Mouse (Mus musculus) neural tube, embryonic 12.5 days (tissue): ENCODE data around the gene Actr10. TPM values are rescaled to one million over a fixed set of nuclear protein-coding genes. Genes with fewer than 3 reads are reported as not detected.

Experiments used
- ATAC-seq: fragments of 200-750 bp; cut with Nextera tagmentation; 2 replicates; pipeline ENCODE4 v1.8.0; 2017; ENCODE audit warnings: low read depth, mild to moderate bottlenecking, moderate TSS enrichment, moderate library complexity; ENCODE audit not compliant: low FRiP score
- H3K27ac ChIP-seq: fragments of 300-500 bp; sonication (generic); 2 replicates; pipeline ENCODE4 v1.5.1; 2016
- H3K27me3 ChIP-seq: fragments of 300-500 bp; sonication (generic); replicated peaks from 2 replicates; pipeline ENCODE4 v1.6.1; 2016; ENCODE audit warnings: mild to moderate bottlenecking
- H3K36me3 ChIP-seq: fragments of 300-500 bp; sonication (generic); 2 replicates; pipeline ENCODE4 v1.6.1; 2016; ENCODE audit warnings: mild to moderate bottlenecking
- H3K4me1 ChIP-seq: fragments of 300-500 bp; sonication (generic); 2 replicates; pipeline ENCODE4 v1.6.1; 2016
- H3K4me2 ChIP-seq: fragments of 300-500 bp; sonication (generic); replicated peaks from 2 replicates; pipeline ENCODE4 v1.6.1; 2016; ENCODE audit warnings: mild to moderate bottlenecking
- H3K4me3 ChIP-seq: fragments of 300-500 bp; sonication (generic); 2 replicates; pipeline ENCODE4 v1.5.1; 2016
- H3K9ac ChIP-seq: fragments of 300-500 bp; sonication (generic); 2 replicates; pipeline ENCODE4 v1.6.1; 2016; ENCODE audit warnings: mild to moderate bottlenecking
- H3K9me3 ChIP-seq: fragments of 300-500 bp; sonication (generic); 2 replicates; pipeline ENCODE4 v1.6.1; 2016; ENCODE audit warnings: mild to moderate bottlenecking
- WGBS: fragments of 180-500 bp; shearing (Covaris S2); methylation state at CpG from one replicate; pipeline ENCODE4 v1.1.7; 2016; 5-methylcytosine and 5-hydroxymethylcytosine counted together
- polyA plus RNA-seq: library from polyadenylated mRNA; unstranded; fragments of >200 nt; fragmentation: Nextera tagmentation; extraction: Ambion mirVana; gene quantifications from 2 replicates; pipeline ENCODE4 v1.2.1, GENCODE M21; 2016

The Actr10 gene
- polyA plus RNA-seq, 1 experiment from 2014 or later = 267 TPM

GRCm38 (mm10) chr12:70911029-70911428, 26.6 kb upstream of the Actr10 start:
- no peak overlapping the region for H3K4me2 ChIP-seq
- H3K9ac ChIP-seq = no peak overlapping the region
- H3K4me1 ChIP-seq = peaks cover 7% of the 10 kb centered on the region; the same call in 1 of the 2 replicates
- no peak overlapping the region for H3K4me3 ChIP-seq
- WGBS = 15% methylated on average over 5 of the region's 5 CpGs
- no peaks in the 10 kb centered on the region for H3K36me3 ChIP-seq
- H3K27ac ChIP-seq = no peak overlapping the region
- H3K27me3 ChIP-seq = no peaks in the 10 kb centered on the region
- H3K9me3 ChIP-seq = no peaks in the 10 kb centered on the region
- peak; percentile 78; the same call in 1 of the 2 replicates for ATAC-seq

GRCm38 (mm10) chr12:70911676-70912379, 25.8 kb upstream of the Actr10 start:
- WGBS = 67% methylated on average over 17 of the region's 17 CpGs
- Histone ChIP-seq H3K9me3 (no peaks in the 10 kb centered on the region), H3K4me2 (no peak overlapping the region), H3K27ac (no peak overlapping the region), H3K36me3 (no peaks in the 10 kb centered on the region), H3K27me3 (no peaks in the 10 kb centered on the region), H3K9ac (no peak overlapping the region), H3K4me3 (no peak overlapping the region), H3K4me1 (peaks cover 7% of the 10 kb centered on the region; the same call in 1 of the 2 replicates)
- ATAC-seq = no peak

GRCm38 (mm10) chr12:70913429-70913828, 24.2 kb upstream of the Actr10 start:
- no peaks in the 10 kb centered on the region for H3K36me3 ChIP-seq
- ATAC-seq = no peak
- H3K27me3 ChIP-seq = no peaks in the 10 kb centered on the region
- peaks cover 7% of the 10 kb centered on the region; the same call in 1 of the 2 replicates for H3K4me1 ChIP-seq
- H3K4me2 ChIP-seq = no peak overlapping the region
- H3K27ac ChIP-seq = no peak overlapping the region
- H3K9me3 ChIP-seq = no peaks in the 10 kb centered on the region
- no peak overlapping the region for H3K9ac ChIP-seq
- no peak overlapping the region for H3K4me3 ChIP-seq
- 55% methylated on average over 3 of the region's 3 CpGs for WGBS

- peaks cover 7% of the 10 kb centered on the region; the same call in 1 of the 2 replicates for H3K4me1 ChIP-seq
- no peaks in the 10 kb centered on the region for H3K27me3 ChIP-seq
- 61% methylated on average over 11 of the region's 11 CpGs for WGBS
- no peak for ATAC-seq
- H3K9me3 ChIP-seq = no peaks in the 10 kb centered on the region
- no peak overlapping the region for H3K4me3 ChIP-seq
- H3K36me3 ChIP-seq = no peaks in the 10 kb centered on the region
- H3K9ac ChIP-seq = no peak overlapping the region
- no peak overlapping the region for H3K27ac ChIP-seq
- no peak overlapping the region for H3K4me2 ChIP-seq
These were observed 23.3 kb upstream of the Actr10 start for GRCm38 (mm10) chr12:70914387-70914786.

- H3K4me1 ChIP-seq = no peaks in the 10 kb centered on the region
- no peak overlapping the region for H3K4me2 ChIP-seq
- H3K27ac ChIP-seq = no peak overlapping the region
- no peak for ATAC-seq
- no peak overlapping the region for H3K9ac ChIP-seq
- no peaks in the 10 kb centered on the region for H3K36me3 ChIP-seq
- no peaks in the 10 kb centered on the region for H3K27me3 ChIP-seq
- H3K4me3 ChIP-seq = no peak overlapping the region
- H3K9me3 ChIP-seq = 0 out of 2 replicates have a peak, but pooled peaks cover 4% of the 10 kb centered on the region
- 84% methylated on average over 4 of the region's 4 CpGs for WGBS
These were observed 7.9 kb upstream of the Actr10 start for GRCm38 (mm10) chr12:70929781-70930180.

- Histone ChIP-seq H3K27ac (peak overlapping the region; percentile 50; the same call in 1 of the 2 replicates), H3K9ac (peak overlapping the region; percentile 79), H3K4me2 (peak overlapping the region; percentile 67), H3K9me3 (0 out of 2 replicates have a peak, but pooled peaks cover 4% of the 10 kb centered on the region), H3K4me1 (0 out of 2 replicates have a peak, but pooled peaks cover 3% of the 10 kb centered on the region), H3K36me3 (0 out of 2 replicates have a peak, but pooled peaks cover 4% of the 10 kb centered on the region), H3K4me3 (peak overlapping the region; percentile 67), H3K27me3 (no peaks in the 10 kb centered on the region)
- ATAC-seq = peak; percentile 30; the same call in 1 of the 2 replicates
- 27% methylated on average over 7 of the region's 12 CpGs for WGBS
These were observed 507 bp upstream of the Actr10 start for GRCm38 (mm10) chr12:70937150-70937549.

GRCm38 (mm10) chr12:70940806-70941205, 3.1 kb downstream of the Actr10 start:
- H3K27me3 ChIP-seq = no peaks in the 10 kb centered on the region
- no peak overlapping the region for H3K4me3 ChIP-seq
- H3K4me2 ChIP-seq = no peak overlapping the region
- H3K4me1 ChIP-seq = 0 out of 2 replicates have a peak, but pooled peaks cover 3% of the 10 kb centered on the region
- peaks cover 26% of the 10 kb centered on the region for H3K36me3 ChIP-seq
- no peaks in the 10 kb centered on the region for H3K9me3 ChIP-seq
- H3K27ac ChIP-seq = no peak overlapping the region
- H3K9ac ChIP-seq = no peak overlapping the region
- ATAC-seq = no peak
- 97% methylated on average over 7 of the region's 7 CpGs for WGBS

GRCm38 (mm10) chr12:70944181-70944580, 6.5 kb downstream of the Actr10 start:
- Histone ChIP-seq H3K27ac (no peak overlapping the region), H3K4me1 (no peaks in the 10 kb centered on the region), H3K4me2 (no peak overlapping the region), H3K27me3 (no peaks in the 10 kb centered on the region), H3K4me3 (no peak overlapping the region), H3K36me3 (peaks cover 45% of the 10 kb centered on the region), H3K9me3 (no peaks in the 10 kb centered on the region), H3K9ac (no peak overlapping the region)
- 99% methylated on average over 5 of the region's 5 CpGs for WGBS
- no peak for ATAC-seq

GRCm38 (mm10) chr12:70946585-70947256, 9.1 kb downstream of the Actr10 start:
- H3K27me3 ChIP-seq = no peaks in the 10 kb centered on the region
- H3K9ac ChIP-seq = no peak overlapping the region
- ATAC-seq = no peak
- no peaks in the 10 kb centered on the region for H3K9me3 ChIP-seq
- peaks cover 58% of the 10 kb centered on the region for H3K36me3 ChIP-seq
- H3K4me1 ChIP-seq = no peaks in the 10 kb centered on the region
- H3K27ac ChIP-seq = no peak overlapping the region
- WGBS = 97% methylated on average over 10 of the region's 10 CpGs
- no peak overlapping the region for H3K4me3 ChIP-seq
- no peak overlapping the region for H3K4me2 ChIP-seq

GRCm38 (mm10) chr12:70958640-70959039, 21.0 kb downstream of the Actr10 start:
- H3K9me3 ChIP-seq = no peaks in the 10 kb centered on the region
- H3K27ac ChIP-seq = no peak overlapping the region
- no peaks in the 10 kb centered on the region for H3K4me1 ChIP-seq
- no peak overlapping the region for H3K4me3 ChIP-seq
- H3K4me2 ChIP-seq = no peak overlapping the region
- H3K27me3 ChIP-seq = no peaks in the 10 kb centered on the region
- 84% methylated on average over 4 of the region's 4 CpGs for WGBS
- no peak overlapping the region for H3K9ac ChIP-seq
- H3K36me3 ChIP-seq = peaks cover 78% of the 10 kb centered on the region
- no peak for ATAC-seq

- Histone ChIP-seq H3K27ac (no peak overlapping the region), H3K9ac (peak overlapping the region; percentile 69; the same call in 1 of the 2 replicates), H3K9me3 (no peaks in the 10 kb centered on the region), H3K27me3 (no peaks in the 10 kb centered on the region), H3K4me1 (no peaks in the 10 kb centered on the region), H3K36me3 (peaks cover 18% of the 10 kb centered on the region), H3K4me3 (peak overlapping the region; percentile 62), H3K4me2 (peak overlapping the region; percentile 66)
- 48% methylated on average over 8 of the region's 8 CpGs for WGBS
- ATAC-seq = no peak
These were observed 29.9 kb downstream of the Actr10 start for GRCm38 (mm10) chr12:70967581-70967980.

- under 1% methylated on average over 35 of the region's 35 CpGs for WGBS
- Histone ChIP-seq H3K27ac (peak overlapping the region; percentile 63), H3K4me3 (peak overlapping the region; percentile 62), H3K4me1 (no peaks in the 10 kb centered on the region), H3K27me3 (no peaks in the 10 kb centered on the region), H3K9ac (peak overlapping the region; percentile 69), H3K9me3 (no peaks in the 10 kb centered on the region), H3K4me2 (peak overlapping the region; percentile 66), H3K36me3 (peaks cover 14% of the 10 kb centered on the region)
- peak; percentile 87 for ATAC-seq
These were observed 30.6 kb downstream of the Actr10 start for GRCm38 (mm10) chr12:70968141-70968790.
